Mouse (Mus musculus) midbrain, embryonic 16.5 days (tissue): ENCODE data around the gene Aldh8a1. TPM values are rescaled to one million over a fixed set of nuclear protein-coding genes. Genes with fewer than 3 reads are reported as not detected.

Experiments used
- ATAC-seq: fragments of 200-750 bp; cut with Nextera tagmentation; 2 replicates; pipeline ENCODE4 v1.8.0; 2017; ENCODE audit warnings: moderate TSS enrichment
- H3K27ac ChIP-seq: fragments of 300-500 bp; sonication (generic); 2 replicates; pipeline ENCODE4 v1.5.1; 2014; ENCODE audit warnings: mild to moderate bottlenecking, low read length, mixed read lengths
- H3K27me3 ChIP-seq: fragments of 300-500 bp; sonication (generic); 2 replicates; pipeline ENCODE4 v1.6.1; 2014; ENCODE audit warnings: low read depth, low read length, mixed read lengths; ENCODE audit not compliant: control insufficient read depth, insufficient read depth
- H3K36me3 ChIP-seq: fragments of 300-500 bp; sonication (generic); 2 replicates; pipeline ENCODE4 v1.6.1; 2014; ENCODE audit warnings: mild to moderate bottlenecking, low read length, moderate library complexity, mixed read lengths; ENCODE audit not compliant: control insufficient read depth, insufficient read depth
- H3K4me1 ChIP-seq: fragments of 300-500 bp; sonication (generic); 2 replicates; pipeline ENCODE4 v1.6.1; 2014; ENCODE audit warnings: mild to moderate bottlenecking, low read length, mixed read lengths; ENCODE audit not compliant: control insufficient read depth, insufficient read depth
- H3K4me2 ChIP-seq: fragments of 300-500 bp; sonication (generic); 2 replicates; pipeline ENCODE4 v1.6.1; 2014; ENCODE audit warnings: mild to moderate bottlenecking, low read length, mixed read lengths
- H3K4me3 ChIP-seq: fragments of 300-500 bp; sonication (generic); 2 replicates; pipeline ENCODE4 v1.5.1; 2014; ENCODE audit warnings: low read depth, mild to moderate bottlenecking, low read length, moderate library complexity, mixed read lengths
- H3K9ac ChIP-seq: fragments of 300-500 bp; sonication (generic); 2 replicates; pipeline ENCODE4 v1.6.1; 2014; ENCODE audit warnings: low read depth, low read length, mixed read lengths
- H3K9me3 ChIP-seq: fragments of 300-500 bp; sonication (generic); replicated peaks from 2 replicates; pipeline ENCODE4 v1.6.1; 2014; ENCODE audit warnings: mild to moderate bottlenecking, low read length, mixed read lengths; ENCODE audit not compliant: control insufficient read depth, poor library complexity, severe bottlenecking
- WGBS: fragments of 180-500 bp; shearing (Covaris S2); extraction: QIAGEN DNeasy Blood & Tissue Kit; methylation state at CpG from one replicate; pipeline ENCODE4 v1.1.7; 2014; 5-methylcytosine and 5-hydroxymethylcytosine counted together
- polyA plus RNA-seq: library from polyadenylated mRNA; unstranded; fragments of >200 nt; fragmentation: Nextera tagmentation; extraction: Ambion mirVana; gene quantifications from 2 replicates; pipeline ENCODE4 v1.2.1, GENCODE M21; 2015

Gene Aldh8a1
- not detected in 2 replicates for polyA plus RNA-seq

- H3K4me2 ChIP-seq: no peak within 1 kb of the TSS
- no peaks in the 10 kb centered on the region for H3K27me3 ChIP-seq
- no peak for ATAC-seq
- no peaks in the 10 kb centered on the region for H3K9me3 ChIP-seq
- H3K27ac ChIP-seq: no peak within 1 kb of the TSS
- 86% methylated on average over 13 of the region's 13 CpGs for WGBS
- no peaks in the 10 kb centered on the region for H3K36me3 ChIP-seq
- no peaks in the 10 kb centered on the region for H3K4me1 ChIP-seq
- H3K9ac ChIP-seq: no peak within 1 kb of the TSS
- H3K4me3 ChIP-seq: no peak within 1 kb of the TSS
Observed at GRCm38 (mm10) chr10:21376682-21377473, at the start of gene Aldh8a1. TSS of gene Aldh8a1 (plus strand) at chr10:21377291.

GRCm38 (mm10) chr10:21327605-21328135 lies 49.4 kb upstream of the Aldh8a1 start:
- peaks cover 4% of the 10 kb centered on the region; the same call in 1 of the 2 replicates for H3K36me3 ChIP-seq
- no peaks in the 10 kb centered on the region for H3K27me3 ChIP-seq
- no peak overlapping the region for H3K9ac ChIP-seq
- ATAC-seq: no peak
- WGBS: 86% methylated on average over 7 of the region's 7 CpGs
- no peaks in the 10 kb centered on the region for H3K4me1 ChIP-seq
- H3K27ac ChIP-seq: no peak overlapping the region
- H3K9me3 ChIP-seq: no peaks in the 10 kb centered on the region
- H3K4me3 ChIP-seq: no peak overlapping the region
- H3K4me2 ChIP-seq: no peak overlapping the region

- no peaks in the 10 kb centered on the region for H3K4me1 ChIP-seq
- H3K4me3 ChIP-seq: no peak overlapping the region
- no peak overlapping the region for H3K9ac ChIP-seq
- no peak for ATAC-seq
- no peaks in the 10 kb centered on the region for H3K27me3 ChIP-seq
- no peak overlapping the region for H3K27ac ChIP-seq
- H3K9me3 ChIP-seq: no peaks in the 10 kb centered on the region
- peaks cover 12% of the 10 kb centered on the region for H3K36me3 ChIP-seq
- WGBS: 88% methylated on average over 7 of the region's 7 CpGs
- no peak overlapping the region for H3K4me2 ChIP-seq
Observed at GRCm38 (mm10) chr10:21334349-21335105, 42.6 kb upstream of the Aldh8a1 start.

- peak; percentile 12; the same call in 1 of the 2 replicates for ATAC-seq
Observed at GRCm38 (mm10) chr10:21335534-21335933, 41.6 kb upstream of the Aldh8a1 start.

GRCm38 (mm10) chr10:21337191-21337590 lies 39.9 kb upstream of the Aldh8a1 start:
- Histone ChIP-seq H3K9me3 (no peaks in the 10 kb centered on the region), H3K36me3 (peaks cover 18% of the 10 kb centered on the region), H3K27ac (no peak overlapping the region), H3K4me2 (no peak overlapping the region), H3K4me3 (no peak overlapping the region), H3K9ac (no peak overlapping the region), H3K27me3 (no peaks in the 10 kb centered on the region), H3K4me1 (no peaks in the 10 kb centered on the region)
- WGBS: 64% methylated on average over 2 of the region's 2 CpGs
- ATAC-seq: no peak

More at GRCm38 (mm10) chr10:21335534-21335933, 41.6 kb upstream of the Aldh8a1 start:
- H3K27me3 ChIP-seq: no peaks in the 10 kb centered on the region
- H3K36me3 ChIP-seq: peaks cover 12% of the 10 kb centered on the region
- WGBS: 97% methylated on average over 5 of the region's 5 CpGs
- H3K27ac ChIP-seq: no peak overlapping the region
- H3K9me3 ChIP-seq: no peaks in the 10 kb centered on the region
- H3K4me3 ChIP-seq: no peak overlapping the region
- H3K4me2 ChIP-seq: no peak overlapping the region
- no peaks in the 10 kb centered on the region for H3K4me1 ChIP-seq
- no peak overlapping the region for H3K9ac ChIP-seq

- Histone ChIP-seq H3K4me1 (no peaks in the 10 kb centered on the region), H3K9ac (no peak overlapping the region), H3K27me3 (no peaks in the 10 kb centered on the region), H3K9me3 (no peaks in the 10 kb centered on the region), H3K36me3 (peaks cover 20% of the 10 kb centered on the region), H3K4me3 (no peak overlapping the region), H3K4me2 (no peak overlapping the region), H3K27ac (no peak overlapping the region)
- ATAC-seq: no peak
- WGBS: 79% methylated on average over 14 of the region's 14 CpGs
Observed at GRCm38 (mm10) chr10:21341706-21342105, 35.4 kb upstream of the Aldh8a1 start.

- no peak overlapping the region for H3K4me3 ChIP-seq
- H3K4me2 ChIP-seq: no peak overlapping the region
- ATAC-seq: no peak
- WGBS: 83% methylated on average over 11 of the region's 11 CpGs
- H3K9ac ChIP-seq: no peak overlapping the region
- H3K27me3 ChIP-seq: no peaks in the 10 kb centered on the region
- H3K36me3 ChIP-seq: peaks cover 20% of the 10 kb centered on the region
- no peaks in the 10 kb centered on the region for H3K9me3 ChIP-seq
- no peaks in the 10 kb centered on the region for H3K4me1 ChIP-seq
- no peak overlapping the region for H3K27ac ChIP-seq
Observed at GRCm38 (mm10) chr10:21342331-21343005, 34.6 kb upstream of the Aldh8a1 start.

- no peak for ATAC-seq
- 92% methylated on average over 4 of the region's 4 CpGs for WGBS
- Histone ChIP-seq H3K4me3 (no peak overlapping the region), H3K4me2 (no peak overlapping the region), H3K4me1 (no peaks in the 10 kb centered on the region), H3K36me3 (peaks cover 15% of the 10 kb centered on the region), H3K27ac (no peak overlapping the region), H3K9me3 (no peaks in the 10 kb centered on the region), H3K27me3 (no peaks in the 10 kb centered on the region), H3K9ac (no peak overlapping the region)
Observed at GRCm38 (mm10) chr10:21347332-21347731, 29.8 kb upstream of the Aldh8a1 start.
